Mouse (Mus musculus): ENCODE data around the gene Vmn1r22.
"Not testable (repeated sequence)": the region's sequence is repeated elsewhere in the genome, so short reads cannot be mapped to it uniquely, and the experiment has no call there.

The Vmn1r22 gene

DNA sequence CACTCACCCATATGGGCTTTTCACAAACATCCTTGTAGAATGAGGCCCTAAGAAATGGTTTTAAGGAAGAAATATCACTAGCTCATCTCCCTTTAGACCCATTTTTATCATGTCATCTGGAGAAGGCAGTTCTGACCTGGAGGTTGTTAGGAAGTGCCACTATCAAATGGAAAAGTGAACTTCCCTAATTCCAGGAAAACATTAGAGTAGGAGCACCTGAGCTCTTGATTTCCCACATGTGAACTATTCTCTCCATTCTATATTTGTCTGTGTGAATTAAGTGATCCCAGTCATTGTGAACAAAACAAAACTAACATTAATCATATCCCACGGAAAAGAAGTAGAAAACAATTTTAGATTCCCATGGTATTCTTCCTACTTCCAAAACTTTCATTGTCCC, at the start of gene Vmn1r22:
Gene Vmn1r22, minus strand, starts transcription at position 101 of the 400 bp plus-strand sequence.
- DNase-seq (ENCODE audit: low spot score in 2 of 2), result no peak

DNA sequence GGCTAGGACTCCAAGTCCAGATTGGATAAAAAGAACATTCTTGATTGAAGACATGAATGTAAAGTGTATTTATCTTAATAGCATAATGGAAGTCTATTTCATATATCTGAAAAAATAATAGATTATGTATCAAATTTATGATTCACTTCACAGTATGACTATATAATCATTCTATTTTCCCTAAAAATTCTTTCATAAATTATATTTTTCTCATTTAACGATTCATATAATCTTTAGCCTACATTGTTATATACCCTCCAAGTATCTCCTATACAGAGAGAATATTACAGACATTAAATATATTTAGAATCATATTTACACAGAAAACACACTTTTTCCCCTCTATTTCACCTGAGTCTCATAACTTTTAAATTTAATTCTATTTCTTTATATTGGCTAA, 18.9 kb upstream of the Vmn1r22 start, which contains the start of gene Vmn1r23:
Gene Vmn1r23, minus strand, starts transcription at position 101 of the 400 bp plus-strand sequence.
- DNase-seq (ENCODE audit: low spot score in 2 of 2), result no peak

DNA sequence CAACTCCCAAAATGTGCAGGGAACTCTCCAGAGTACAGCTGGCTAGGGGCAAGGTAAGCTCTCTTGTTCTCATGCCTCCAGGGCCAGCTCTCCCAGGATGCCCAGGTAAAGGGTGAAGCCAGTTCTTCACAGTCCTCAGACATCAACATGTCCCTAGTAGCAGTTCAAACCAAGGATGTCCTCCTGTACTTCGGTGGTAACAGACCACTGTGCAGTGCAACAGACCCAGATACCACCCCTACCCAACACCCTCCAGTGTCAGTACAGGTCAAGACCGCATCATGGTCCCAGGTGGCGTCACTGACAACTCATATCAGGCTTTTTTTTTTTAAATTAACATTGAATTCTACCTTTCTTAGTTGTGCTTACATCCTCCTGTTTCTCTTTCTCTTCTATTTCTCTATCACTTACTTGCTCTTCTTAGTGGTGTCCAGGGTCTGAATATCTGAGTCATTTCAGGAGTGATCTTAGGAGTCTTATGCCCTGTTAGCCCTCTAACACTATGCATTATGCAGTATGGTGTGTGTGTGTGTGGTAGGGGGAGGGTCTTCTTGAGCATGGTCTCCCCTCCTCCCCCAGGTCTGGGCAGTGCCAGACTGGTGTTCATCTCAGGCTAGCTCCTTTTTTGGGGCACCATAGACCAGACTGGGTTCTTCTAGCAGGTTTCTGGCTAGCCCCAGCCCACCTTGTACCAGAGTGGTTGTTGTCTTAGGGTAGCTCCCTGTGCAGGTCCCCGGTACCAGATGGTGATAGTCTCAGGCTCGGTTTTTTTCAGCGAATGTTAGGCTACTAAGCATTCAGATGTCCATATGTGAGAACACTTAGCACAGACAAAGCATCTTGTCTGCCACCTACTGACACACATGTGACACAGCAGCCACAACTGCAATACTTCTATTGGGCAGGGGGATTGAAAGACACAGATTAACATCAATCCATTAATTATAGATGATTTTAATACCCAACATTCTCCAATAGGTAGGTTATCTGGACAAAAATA, 48.5 kb downstream of the Vmn1r22 start:
- DNase-seq (ENCODE audit: low spot score in 2 of 2), result peak; percentile 8 to 30

DNA sequence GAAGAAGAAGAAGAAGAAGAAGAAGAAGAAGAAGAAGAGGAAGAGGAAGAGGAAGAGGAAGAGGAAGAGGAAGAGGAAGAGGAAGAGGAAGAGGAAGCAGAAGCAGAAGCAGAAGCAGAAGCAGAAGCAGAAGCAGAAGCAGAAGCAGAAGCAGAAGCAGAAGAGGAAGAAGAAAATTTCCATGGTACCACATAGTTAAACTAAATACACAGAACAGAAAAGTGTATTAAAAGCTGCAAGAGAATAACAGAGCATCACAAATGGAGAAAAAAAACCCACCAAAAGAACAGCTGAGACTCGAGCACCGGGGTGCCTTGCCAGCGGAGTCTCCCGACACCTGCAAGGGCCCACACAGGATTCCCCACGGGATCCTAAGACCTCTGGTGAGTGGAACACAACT, 56.7 kb downstream of the Vmn1r22 start:
- not testable (repeated sequence) for DNase-seq (ENCODE audit: low spot score in 2 of 2)

DNA sequence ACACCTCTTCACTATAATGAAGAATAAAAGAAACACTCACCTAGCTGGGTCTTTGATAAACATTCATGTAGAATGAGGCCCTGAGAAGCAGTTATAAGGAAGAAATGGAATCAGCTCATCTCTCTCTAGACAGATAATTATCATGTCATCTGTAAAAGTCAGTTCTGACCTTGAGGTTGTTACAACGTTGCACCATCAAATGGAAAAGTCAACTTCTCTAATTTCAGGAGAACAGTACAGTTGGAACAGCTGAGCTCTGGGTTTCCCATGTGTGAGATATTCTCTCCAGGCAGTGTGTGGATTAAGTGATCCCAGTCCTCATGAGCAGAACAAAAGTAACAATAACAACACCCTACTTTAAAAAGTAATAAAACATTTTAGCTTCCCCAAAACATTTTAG, 57.5 kb downstream of the Vmn1r22 start, which contains the start of gene Vmn1r21:
Gene Vmn1r21, minus strand, starts transcription at position 58 of the 400 bp plus-strand sequence.
- DNase-seq (ENCODE audit: low spot score in 2 of 2), result no peak

Measured in spleen, postnatal 36 days (tissue).